Mouse (Mus musculus) forebrain, postnatal 0 days (tissue): ENCODE data around the gene Tmem201. TPM values are rescaled to one million over a fixed set of nuclear protein-coding genes. Genes with fewer than 3 reads are reported as not detected.

Source experiments
- ATAC-seq: fragments of 200-750 bp; cut with Nextera tagmentation; 2 replicates; pipeline ENCODE4 v1.8.0; 2017; ENCODE audit warnings: mild to moderate bottlenecking, moderate library complexity
- DNase-seq: peaks from one replicate; pipeline ENCODE4 v3.0.0-alpha.2; 2015
- H3K27ac ChIP-seq: fragments of 300-500 bp; sonication (generic); 2 replicates; pipeline ENCODE4 v1.5.1; 2014; ENCODE audit warnings: low read depth, mild to moderate bottlenecking, antibody characterized with exemption, low read length, moderate library complexity, mixed read lengths
- H3K27me3 ChIP-seq: fragments of 300-500 bp; sonication (generic); 2 replicates; pipeline ENCODE4 v1.6.1; 2014; ENCODE audit warnings: mild to moderate bottlenecking, low read length, mixed read lengths; ENCODE audit not compliant: insufficient read depth
- H3K36me3 ChIP-seq: fragments of 300-500 bp; sonication (generic); 2 replicates; pipeline ENCODE4 v1.6.1; 2014; ENCODE audit warnings: mild to moderate bottlenecking, moderate library complexity; ENCODE audit not compliant: insufficient read depth
- H3K4me1 ChIP-seq: fragments of 300-500 bp; sonication (generic); 2 replicates; pipeline ENCODE4 v1.6.1; 2014; ENCODE audit warnings: antibody characterized with exemption; ENCODE audit not compliant: insufficient read depth
- H3K4me2 ChIP-seq: fragments of 300-500 bp; sonication (generic); 2 replicates; pipeline ENCODE4 v1.6.1; 2014; ENCODE audit warnings: low read depth, mild to moderate bottlenecking, moderate library complexity
- H3K4me3 ChIP-seq: fragments of 300-500 bp; sonication (generic); 2 replicates; pipeline ENCODE4 v1.5.1; 2014; ENCODE audit warnings: low read depth, low read length, mixed read lengths
- H3K9ac ChIP-seq: fragments of 300-500 bp; sonication (generic); 2 replicates; pipeline ENCODE4 v1.6.1; 2014; ENCODE audit warnings: mild to moderate bottlenecking
- H3K9me3 ChIP-seq: fragments of 300-500 bp; sonication (generic); 2 replicates; pipeline ENCODE4 v1.6.1; 2016; ENCODE audit warnings: low read length
- CTCF ChIP-seq: sonication (generic); IDR thresholded peaks from 2 replicates; pipeline ENCODE4 v1.5.1; 2016; ENCODE audit warnings: antibody characterized with exemption, control low read depth, low read depth
- WGBS: fragments of 180-500 bp; shearing (Covaris S2); extraction: QIAGEN DNeasy Blood & Tissue Kit; methylation state at CpG from one replicate; pipeline ENCODE4 v1.1.7; 2014; 5-methylcytosine and 5-hydroxymethylcytosine counted together
- polyA plus RNA-seq: library from polyadenylated mRNA; unstranded; fragments of >200 nt; fragmentation: Nextera tagmentation; extraction: Ambion mirVana; gene quantifications from 2 replicates; pipeline ENCODE4 v1.2.1, GENCODE M21; 2015
- total RNA-seq: library from RNA; depleted of rRNA; stranded (reverse); fragments of >200 nt; gene quantifications from 2 replicates; pipeline ENCODE4 v1.2.3, GENCODE M21; 2014; rRNA removed

Tmem201 gene
- total and polyA plus RNA-seq, 2 experiments from 2014 or later, result 39.6 to 50.7 TPM

DNA sequence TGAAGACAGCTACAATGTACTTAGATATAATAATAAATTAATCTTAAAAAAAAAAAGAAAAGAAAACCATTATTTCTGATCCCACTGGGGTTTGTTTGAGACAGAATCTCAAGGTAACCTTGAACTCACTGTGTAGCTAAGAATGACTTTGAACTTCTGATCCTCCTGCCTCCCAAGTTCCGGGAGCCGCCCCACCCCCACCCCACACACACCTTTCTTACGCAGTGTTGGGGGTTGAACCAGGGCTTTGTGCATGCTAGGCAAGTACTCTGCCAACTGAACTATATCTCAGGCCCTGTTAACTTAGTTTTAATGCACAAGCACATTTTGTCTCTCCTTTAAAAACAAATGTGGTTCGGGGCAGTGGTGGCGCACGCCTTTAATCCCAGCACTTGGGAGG lies 66.7 kb downstream of the Tmem201 start:
- 98% methylated on average over 6 of the region's 6 CpGs for WGBS
- ATAC-seq (no peak), DNase-seq (no peak)
- TF ChIP-seq CTCF, result no peak
- no peak overlapping the region for H3K27ac ChIP-seq
- H3K4me3 ChIP-seq, result no peak overlapping the region
- H3K27me3 ChIP-seq, result no peaks in the 10 kb centered on the region
- H3K9ac ChIP-seq, result no peak overlapping the region
- H3K4me1 ChIP-seq, result no peaks in the 10 kb centered on the region
- H3K4me2 ChIP-seq, result no peak overlapping the region
- no peaks in the 10 kb centered on the region for H3K9me3 ChIP-seq
- no peaks in the 10 kb centered on the region for H3K36me3 ChIP-seq

- no peak overlapping the region for H3K4me3 ChIP-seq
These were observed 72.2 kb downstream of the Tmem201 start for GRCm38 (mm10) chr4:149665692-149666090.

More at GRCm38 (mm10) chr4:149665692-149666090, 72.2 kb downstream of the Tmem201 start:
- no peak for TF ChIP-seq CTCF
- H3K27ac ChIP-seq, result no peak overlapping the region
- ATAC-seq (no peak), DNase-seq (no peak)
- no peaks in the 10 kb centered on the region for H3K9me3 ChIP-seq
- peaks cover 20% of the 10 kb centered on the region; the same call in 1 of the 2 replicates for H3K36me3 ChIP-seq
- H3K9ac ChIP-seq, result no peak overlapping the region
- H3K27me3 ChIP-seq, result no peaks in the 10 kb centered on the region
- H3K4me2 ChIP-seq, result no peak overlapping the region
- 88% methylated on average over 6 of the region's 6 CpGs for WGBS
- H3K4me1 ChIP-seq, result no peaks in the 10 kb centered on the region

Other genes starting within 250 kb of the Tmem201 start
- 98.6 and 105 TPM in 2 replicates for gene Ctnnbip1, start 219.8 kb downstream of the Tmem201 start, total RNA-seq
- 126 and 134 TPM in 2 replicates for gene Ctnnbip1, start 219.8 kb downstream of the Tmem201 start, polyA plus RNA-seq
- gene Clstn1, start 151.6 kb downstream of the Tmem201 start, total RNA-seq, result 367 and 451 TPM in 2 replicates
- gene Clstn1, start 151.6 kb downstream of the Tmem201 start, polyA plus RNA-seq, result 142 and 179 TPM in 2 replicates
- gene Pik3cd, start 35.5 kb downstream of the Tmem201 start, total RNA-seq, result 17.0 and 21.8 TPM in 2 replicates
- 11.3 and 11.7 TPM in 2 replicates for gene Pik3cd, start 35.5 kb downstream of the Tmem201 start, polyA plus RNA-seq
- gene Slc25a33, start 36.2 kb upstream of the Tmem201 start, total RNA-seq, result 12.5 and 18.6 TPM in 2 replicates
- gene Slc25a33, start 36.2 kb upstream of the Tmem201 start, polyA plus RNA-seq, result 26.5 and 29.7 TPM in 2 replicates
- gene Spsb1, start 217.0 kb upstream of the Tmem201 start, total RNA-seq, result 7.1 and 7.3 TPM in 2 replicates
- gene Spsb1, start 217.0 kb upstream of the Tmem201 start, polyA plus RNA-seq, result 5.8 and 6.2 TPM in 2 replicates